Mouse (Mus musculus) heart, adult 2 months (tissue): ENCODE data around the gene Xpo6.

Experiments used
- CTCF ChIP-seq: fragments of 200-600 bp; IDR thresholded peaks from 2 replicates; pipeline ENCODE4 v1.8.1; 2022; ENCODE audit warnings: antibody characterized with exemption, mild to moderate bottlenecking, moderate library complexity
- EP300 ChIP-seq: fragments of 200-500 bp; IDR thresholded peaks from 2 replicates; pipeline ENCODE4 v1.6.1; 2011; ENCODE audit warnings: low read depth, low read length, control low read depth; ENCODE audit not compliant: insufficient read depth
- POLR2A ChIP-seq: fragments of 200-500 bp; IDR thresholded peaks from 2 replicates; pipeline ENCODE4 v1.6.1; 2011; ENCODE audit warnings: mild to moderate bottlenecking, low read depth, low read length, control low read depth; ENCODE audit not compliant: insufficient read depth

- no peak for TF ChIP-seq POLR2A
- TF ChIP-seq CTCF, result peak; percentile 55
- no peak for TF ChIP-seq EP300
Observed at GRCm38 (mm10) chr7:126082286-126082741, 118.0 kb downstream of the Xpo6 start, which contains the start of gene Gsg1l.
